Mouse (Mus musculus): ENCODE results near the gene Tmem102. TPM values are rescaled to one million over a fixed set of nuclear protein-coding genes. Genes with fewer than 3 reads are reported as not detected.

Gene Tmem102
- polyA plus RNA-seq, 1 experiment from 2014 or later: 1.0 TPM

GRCm38 (mm10) chr11:69807641-69808040 is 2.2 kb upstream of the Tmem102 start:
- WGBS (ENCODE audit: insufficient replicate concordance): 73% methylated on average over 2 of the region's 2 CpGs
- peaks cover 41% of the 10 kb centered on the region for H3K27me3 ChIP-seq (ENCODE audit: control insufficient read depth, insufficient read depth, low read depth, low read length)
- H3K4me2 ChIP-seq (ENCODE audit: low read depth, low read length): no peak overlapping the region
- H3K9me3 ChIP-seq (replicated peaks; ENCODE audit: control insufficient read depth, low read length): no peaks in the 10 kb centered on the region
- no peak overlapping the region for H3K9ac ChIP-seq (ENCODE audit: low read depth, low read length)
- no peak overlapping the region for H3K27ac ChIP-seq (ENCODE audit: low read length)
- H3K36me3 ChIP-seq (ENCODE audit: control insufficient read depth, insufficient read depth): no peaks in the 10 kb centered on the region
- H3K4me3 ChIP-seq (ENCODE audit: low read depth, low read length): no peak overlapping the region
- H3K4me1 ChIP-seq (ENCODE audit: control insufficient read depth, low read depth, low read length): peaks cover 24% of the 10 kb centered on the region
- ATAC-seq (ENCODE audit: low read depth): no peak

- 67% methylated on average over 4 of the region's 4 CpGs for WGBS (ENCODE audit: insufficient replicate concordance)
- Histone ChIP-seq H3K36me3 (ENCODE audit: control insufficient read depth, insufficient read depth) (no peaks in the 10 kb centered on the region), H3K4me3 (ENCODE audit: low read depth, low read length) (no peak overlapping the region), H3K9ac (ENCODE audit: low read depth, low read length) (no peak overlapping the region), H3K4me2 (ENCODE audit: low read depth, low read length) (no peak overlapping the region), H3K27me3 (ENCODE audit: control insufficient read depth, insufficient read depth, low read depth, low read length) (peaks cover 54% of the 10 kb centered on the region), H3K4me1 (ENCODE audit: control insufficient read depth, low read depth, low read length) (peaks cover 29% of the 10 kb centered on the region), H3K27ac (ENCODE audit: low read length) (no peak overlapping the region), H3K9me3 (replicated peaks; ENCODE audit: control insufficient read depth, low read length) (no peaks in the 10 kb centered on the region)
- ATAC-seq (ENCODE audit: low read depth): no peak
Observed at GRCm38 (mm10) chr11:69806378-69806777, 954 bp upstream of the Tmem102 start.

- H3K4me1 ChIP-seq (ENCODE audit: control insufficient read depth, low read depth, low read length): peaks cover 37% of the 10 kb centered on the region
Observed at GRCm38 (mm10) chr11:69804652-69804940, 828 bp downstream of the Tmem102 start.

GRCm38 (mm10) chr11:69803786-69804651 is 1.4 kb downstream of the Tmem102 start:
- H3K27ac ChIP-seq (ENCODE audit: low read length): peak overlapping the region; percentile 29; the same call in 1 of the 2 replicates
- 3% methylated on average over 60 of the region's 60 CpGs for WGBS (ENCODE audit: insufficient replicate concordance)
- peaks cover 37% of the 10 kb centered on the region for H3K4me1 ChIP-seq (ENCODE audit: control insufficient read depth, low read depth, low read length)
- H3K36me3 ChIP-seq (ENCODE audit: control insufficient read depth, insufficient read depth): no peaks in the 10 kb centered on the region
- peaks cover 77% of the 10 kb centered on the region for H3K27me3 ChIP-seq (ENCODE audit: control insufficient read depth, insufficient read depth, low read depth, low read length)
- peak overlapping the region; percentile 57 for H3K4me3 ChIP-seq (ENCODE audit: low read depth, low read length)
- peak overlapping the region; percentile 41 for H3K9ac ChIP-seq (ENCODE audit: low read depth, low read length)
- ATAC-seq (ENCODE audit: low read depth): peak; percentile 72
- H3K4me2 ChIP-seq (ENCODE audit: low read depth, low read length): peak overlapping the region; percentile 78
- H3K9me3 ChIP-seq (replicated peaks; ENCODE audit: control insufficient read depth, low read length): no peaks in the 10 kb centered on the region

More at GRCm38 (mm10) chr11:69804652-69804940, 828 bp downstream of the Tmem102 start:
- Histone ChIP-seq H3K36me3 (ENCODE audit: control insufficient read depth, insufficient read depth) (no peaks in the 10 kb centered on the region), H3K4me2 (ENCODE audit: low read depth, low read length) (peak overlapping the region; percentile 78; the same call in 1 of the 2 replicates), H3K27me3 (ENCODE audit: control insufficient read depth, insufficient read depth, low read depth, low read length) (peaks cover 71% of the 10 kb centered on the region), H3K4me3 (ENCODE audit: low read depth, low read length) (no peak overlapping the region), H3K9me3 (replicated peaks; ENCODE audit: control insufficient read depth, low read length) (no peaks in the 10 kb centered on the region), H3K9ac (ENCODE audit: low read depth, low read length) (no peak overlapping the region), H3K27ac (ENCODE audit: low read length) (no peak overlapping the region)
- ATAC-seq (ENCODE audit: low read depth): no peak
- 23% methylated on average over 12 of the region's 12 CpGs for WGBS (ENCODE audit: insufficient replicate concordance)

GRCm38 (mm10) chr11:69803328-69803727 is 2.1 kb downstream of the Tmem102 start:
- H3K27ac ChIP-seq (ENCODE audit: low read length): peak overlapping the region; percentile 29; the same call in 1 of the 2 replicates
- H3K27me3 ChIP-seq (ENCODE audit: control insufficient read depth, insufficient read depth, low read depth, low read length): peaks cover 83% of the 10 kb centered on the region

GRCm38 (mm10) chr11:69802648-69803105 is 2.7 kb downstream of the Tmem102 start:
- Histone ChIP-seq H3K27me3 (ENCODE audit: control insufficient read depth, insufficient read depth, low read depth, low read length) (peaks cover 89% of the 10 kb centered on the region), H3K4me2 (ENCODE audit: low read depth, low read length) (peak overlapping the region; percentile 78), H3K27ac (ENCODE audit: low read length) (no peak overlapping the region), H3K36me3 (ENCODE audit: control insufficient read depth, insufficient read depth) (no peaks in the 10 kb centered on the region), H3K9ac (ENCODE audit: low read depth, low read length) (peak overlapping the region; percentile 36; the same call in 1 of the 2 replicates), H3K9me3 (replicated peaks; ENCODE audit: control insufficient read depth, low read length) (no peaks in the 10 kb centered on the region), H3K4me3 (ENCODE audit: low read depth, low read length) (peak overlapping the region; percentile 57), H3K4me1 (ENCODE audit: control insufficient read depth, low read depth, low read length) (peaks cover 37% of the 10 kb centered on the region)
- under 1% methylated on average over 32 of the region's 33 CpGs for WGBS (ENCODE audit: insufficient replicate concordance)
- ATAC-seq (ENCODE audit: low read depth): peak; percentile 43; the same call in 1 of the 2 replicates

More at GRCm38 (mm10) chr11:69803328-69803727, 2.1 kb downstream of the Tmem102 start:
- Histone ChIP-seq H3K9ac (ENCODE audit: low read depth, low read length) (peak overlapping the region; percentile 41), H3K4me3 (ENCODE audit: low read depth, low read length) (peak overlapping the region; percentile 57), H3K4me2 (ENCODE audit: low read depth, low read length) (peak overlapping the region; percentile 78), H3K36me3 (ENCODE audit: control insufficient read depth, insufficient read depth) (no peaks in the 10 kb centered on the region), H3K4me1 (ENCODE audit: control insufficient read depth, low read depth, low read length) (peaks cover 37% of the 10 kb centered on the region), H3K9me3 (replicated peaks; ENCODE audit: control insufficient read depth, low read length) (no peaks in the 10 kb centered on the region)
- 2% methylated on average over 12 of the region's 12 CpGs for WGBS (ENCODE audit: insufficient replicate concordance)
- ATAC-seq (ENCODE audit: low read depth): peak; percentile 34

GRCm38 (mm10) chr11:69801379-69801977 is 3.9 kb downstream of the Tmem102 start, which contains the start of gene Fgf11:
Gene Fgf11 (minus strand): TSS chr11:69801857.
- Histone ChIP-seq H3K4me1 (ENCODE audit: control insufficient read depth, low read depth, low read length) (peaks cover 37% of the 10 kb centered on the region), H3K4me2 (ENCODE audit: low read depth, low read length) (peak within 1 kb of the TSS; percentile 78), H3K36me3 (ENCODE audit: control insufficient read depth, insufficient read depth) (no peaks in the 10 kb centered on the region), H3K27ac (ENCODE audit: low read length) (no peak within 1 kb of the TSS), H3K9ac (ENCODE audit: low read depth, low read length) (peak within 1 kb of the TSS; percentile 36; the same call in 1 of the 2 replicates), H3K27me3 (ENCODE audit: control insufficient read depth, insufficient read depth, low read depth, low read length) (peaks cover 96% of the 10 kb centered on the region), H3K4me3 (ENCODE audit: low read depth, low read length) (peak within 1 kb of the TSS; percentile 57), H3K9me3 (replicated peaks; ENCODE audit: control insufficient read depth, low read length) (no peaks in the 10 kb centered on the region)
- ATAC-seq (ENCODE audit: low read depth): no peak
- 3% methylated on average over 33 of the region's 33 CpGs for WGBS (ENCODE audit: insufficient replicate concordance)

GRCm38 (mm10) chr11:69800392-69801197 is 4.8 kb downstream of the Tmem102 start:
- Histone ChIP-seq H3K27me3 (ENCODE audit: control insufficient read depth, insufficient read depth, low read depth, low read length) (peaks cover 96% of the 10 kb centered on the region), H3K9ac (ENCODE audit: low read depth, low read length) (no peak overlapping the region), H3K4me3 (ENCODE audit: low read depth, low read length) (peak overlapping the region; percentile 41), H3K9me3 (replicated peaks; ENCODE audit: control insufficient read depth, low read length) (no peaks in the 10 kb centered on the region), H3K4me2 (ENCODE audit: low read depth, low read length) (peak overlapping the region; percentile 51), H3K27ac (ENCODE audit: low read length) (no peak overlapping the region), H3K4me1 (ENCODE audit: control insufficient read depth, low read depth, low read length) (peaks cover 41% of the 10 kb centered on the region), H3K36me3 (ENCODE audit: control insufficient read depth, insufficient read depth) (no peaks in the 10 kb centered on the region)
- under 1% methylated on average over 36 of the region's 36 CpGs for WGBS (ENCODE audit: insufficient replicate concordance)
- ATAC-seq (ENCODE audit: low read depth): no peak

Data from liver, embryonic 16.5 days (tissue).